ENCODE assay signal across 10 mouse cellular contexts in the genomic region with DNA sequence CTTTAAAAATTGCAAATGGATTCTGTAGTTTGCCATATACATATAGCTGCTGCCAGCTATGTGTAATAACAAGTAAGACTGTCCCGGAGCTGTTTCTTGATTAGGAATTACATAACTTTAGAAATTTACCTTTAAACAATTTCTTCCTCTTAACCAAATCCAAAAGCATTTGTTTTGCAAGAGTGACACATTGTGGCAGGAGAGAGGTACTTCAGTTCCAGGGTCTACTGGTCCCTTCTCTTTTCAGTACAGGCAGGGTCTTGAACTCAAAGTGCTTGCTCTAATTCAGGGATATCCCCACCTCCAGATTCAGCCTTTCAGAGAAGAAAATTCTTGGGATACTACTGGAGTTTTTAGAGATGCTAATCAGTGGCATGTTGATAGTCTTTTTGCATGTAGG. TPM values are rescaled to one million over a fixed set of nuclear protein-coding genes. Genes with fewer than 3 reads are reported as not detected.
A peak's percentile ranks its signal among the peaks of the same experiment; 100 is the strongest.
DNase-seq lines count a peak whose midpoint lies in the region; ATAC-seq and TF ChIP-seq lines count a peak whose summit lies in the region.
"Had no signal": no experiment of that assay in that cellular context is flagged by ENCODE, and none has a peak within 500 bp of the region (broad histone marks: within the 10 kb centered on the region; RNA-seq: fewer than 3 reads in every experiment).

No protein-coding gene starts in this region.

- no peak overlapping the region for H3K4me2 ChIP-seq in embryonic facial prominence, embryonic 11.5 days (ENCODE audit: low read depth, low read length)
- no peak overlapping the region for H3K4me2 ChIP-seq in liver, embryonic 14.5 days (ENCODE audit: low read depth)
- H3K4me2 ChIP-seq in liver, embryonic 12.5 days = no peak overlapping the region
- H3K4me2 ChIP-seq: midbrain, embryonic 12.5 days had no signal

- peak; percentile 43 for DNase-seq in embryonic facial prominence, embryonic 11.5 days (ENCODE audit: low spot score)
- no peak for DNase-seq in embryonic facial prominence, embryonic 10.5 days (ENCODE audit: low spot score)
- no peak for DNase-seq in liver, embryonic 14.5 days (ENCODE audit: low read depth in 3 of 3, low spot score in 3 of 3)
- no peak for DNase-seq in Muller cell, postnatal 12 days (ENCODE audit: inconsistent ontology term)
- DNase-seq: cerebellum, postnatal 25 days had no signal

- no peaks in the 10 kb centered on the region for H3K9me3 ChIP-seq in embryonic facial prominence, embryonic 11.5 days (replicated peaks; ENCODE audit: control insufficient read depth, low read length)
- no peaks in the 10 kb centered on the region for H3K9me3 ChIP-seq in embryonic facial prominence, embryonic 10.5 days
- no peaks in the 10 kb centered on the region for H3K9me3 ChIP-seq in liver, embryonic 14.5 days (ENCODE audit: control insufficient read depth, low read length)
- H3K9me3 ChIP-seq in liver, embryonic 12.5 days (replicated peaks) = no peaks in the 10 kb centered on the region
- H3K9me3 ChIP-seq: midbrain, embryonic 12.5 days had no signal

- H3K4me1 ChIP-seq in embryonic facial prominence, embryonic 11.5 days (ENCODE audit: control insufficient read depth, insufficient read depth, low read length) = no peaks in the 10 kb centered on the region
- no peaks in the 10 kb centered on the region for H3K4me1 ChIP-seq in embryonic facial prominence, embryonic 10.5 days
- H3K4me1 ChIP-seq in liver, embryonic 14.5 days (replicated peaks; ENCODE audit: control insufficient read depth in 2 of 2, insufficient read depth in 2 of 2, low read length in 1 of 2) = no peaks in the 10 kb centered on the region
- H3K4me1 ChIP-seq in liver, embryonic 12.5 days = no peaks in the 10 kb centered on the region
- H3K4me1 ChIP-seq: midbrain, embryonic 12.5 days had no signal

- H3K9ac ChIP-seq in embryonic facial prominence, embryonic 11.5 days (replicated peaks; ENCODE audit: low read length) = no peak overlapping the region
- no peak overlapping the region for H3K9ac ChIP-seq in liver, embryonic 14.5 days (replicated peaks)
- H3K9ac ChIP-seq in liver, embryonic 12.5 days = no peak overlapping the region
- H3K9ac ChIP-seq: midbrain, embryonic 12.5 days had no signal

- WGBS in embryonic facial prominence, embryonic 11.5 days = 100% methylated on average over 1 of the region's 1 CpGs
- WGBS in embryonic facial prominence, embryonic 10.5 days = 95% methylated on average over 1 of the region's 1 CpGs
- WGBS in liver, embryonic 14.5 days (ENCODE audit: insufficient replicate concordance) = 62% methylated on average over 1 of the region's 1 CpGs
- 79% methylated on average over 1 of the region's 1 CpGs for WGBS in liver, embryonic 12.5 days (ENCODE audit: insufficient replicate concordance)

- H3K36me3 ChIP-seq in embryonic facial prominence, embryonic 11.5 days (replicated peaks; ENCODE audit: control insufficient read depth, insufficient read depth, low read depth, low read length) = peaks cover 5% of the 10 kb centered on the region
- peaks cover 82% of the 10 kb centered on the region for H3K36me3 ChIP-seq in embryonic facial prominence, embryonic 10.5 days (replicated peaks)
- peaks cover 7% of the 10 kb centered on the region for H3K36me3 ChIP-seq in liver, embryonic 14.5 days (replicated peaks; ENCODE audit: control insufficient read depth, insufficient read depth, low read depth)
- peaks cover 56% of the 10 kb centered on the region for H3K36me3 ChIP-seq in liver, embryonic 12.5 days

- H3K27me3 ChIP-seq in embryonic facial prominence, embryonic 11.5 days (ENCODE audit: control insufficient read depth, insufficient read depth, low read length) = no peaks in the 10 kb centered on the region
- H3K27me3 ChIP-seq in embryonic facial prominence, embryonic 10.5 days (replicated peaks; ENCODE audit: low read depth, poor library complexity, severe bottlenecking) = no peaks in the 10 kb centered on the region
- H3K27me3 ChIP-seq in liver, embryonic 14.5 days (ENCODE audit: control insufficient read depth, insufficient read depth, low read length) = no peaks in the 10 kb centered on the region
- H3K27me3 ChIP-seq in liver, embryonic 12.5 days (replicated peaks) = no peaks in the 10 kb centered on the region
- H3K27me3 ChIP-seq: midbrain, embryonic 12.5 days had no signal

- no peak for ATAC-seq in embryonic facial prominence, embryonic 11.5 days (replicated peaks; ENCODE audit: insufficient number of reproducible peaks, low FRiP score, low TSS enrichment, low read depth)
- ATAC-seq in liver, embryonic 14.5 days (ENCODE audit: insufficient read depth) = no peak
- no peak for ATAC-seq in liver, embryonic 12.5 days
- ATAC-seq in activated CD4-positive, CD25-positive, alpha-beta regulatory T cell, adult 4 months = peak; percentile 78
- 0 out of 2 replicates have a peak, but pooled peaks have one; percentile 23 for ATAC-seq in neutrophil, adult 5-6 weeks (ENCODE audit: extremely low read depth, insufficient number of reproducible peaks, low FRiP score, poor library complexity, severe bottlenecking)
- ATAC-seq in monocyte, adult 5-6 weeks (replicated peaks; ENCODE audit: insufficient number of reproducible peaks, low FRiP score, low TSS enrichment, poor library complexity, severe bottlenecking) = no peak

- TF ChIP-seq EP300 in liver, embryonic 14.5 days (IDR thresholded peaks at IDR 0.05; ENCODE audit: low read depth) = no peak

- no peak overlapping the region for H3K27ac ChIP-seq in embryonic facial prominence, embryonic 11.5 days (replicated peaks; ENCODE audit: low read depth, low read length)
- H3K27ac ChIP-seq in embryonic facial prominence, embryonic 10.5 days (replicated peaks) = no peak overlapping the region
- H3K27ac ChIP-seq in liver, embryonic 14.5 days = no peak overlapping the region
- H3K27ac ChIP-seq in liver, embryonic 12.5 days = no peak overlapping the region
- H3K27ac ChIP-seq: midbrain, embryonic 12.5 days had no signal

- peak; percentile 12; the same call in 1 of the 2 replicates for TF ChIP-seq CTCF in liver, embryonic 14.5 days (IDR thresholded peaks at IDR 0.05; ENCODE audit: low read depth)

- no peak overlapping the region for H3K4me3 ChIP-seq in embryonic facial prominence, embryonic 11.5 days (ENCODE audit: low read depth, low read length)
- no peak overlapping the region for H3K4me3 ChIP-seq in embryonic facial prominence, embryonic 10.5 days
- no peak overlapping the region for H3K4me3 ChIP-seq in liver, embryonic 14.5 days (ENCODE audit: insufficient read depth in 1 of 2, low read depth in 2 of 2, low read length in 2 of 2)
- no peak overlapping the region for H3K4me3 ChIP-seq in liver, embryonic 12.5 days
- H3K4me3 ChIP-seq: midbrain, embryonic 12.5 days had no signal

RNA-seq across cellular contexts. Expression of a gene that starts 36.8 kb away (rescaled TPM):
- polyA plus RNA-seq in embryonic facial prominence, embryonic 11.5 days (2014; fragmentation: Nextera tagmentation; extraction: Ambion mirVana) = 87.7 and 97.6 TPM in 2 replicates
- 112 and 122 TPM in 2 replicates for polyA plus RNA-seq in embryonic facial prominence, embryonic 10.5 days (2016; fragmentation: Nextera tagmentation; extraction: Ambion mirVana)
- polyA plus RNA-seq in liver, embryonic 14.5 days (2012; rRNA removed) = 10.3 and 14.2 TPM in 2 replicates
- 17.6 and 18.7 TPM in 2 replicates for polyA plus RNA-seq in liver, embryonic 14.5 days (2014; fragmentation: Nextera tagmentation; extraction: Ambion mirVana)
- 33.2 and 35.3 TPM in 2 replicates for polyA plus RNA-seq in liver, embryonic 12.5 days (2016; fragmentation: Nextera tagmentation; extraction: Ambion mirVana)
- polyA plus RNA-seq in activated CD4-positive, CD25-positive, alpha-beta regulatory T cell, adult 4 months (2017; shearing (Covaris generic)) = 10 to 100 TPM; 28.3 to 33.0 TPM
- 44.0 and 49.5 TPM in 2 replicates for total RNA-seq in neutrophil, adult 5-6 weeks (2017)
- 40.4 to 63.9 TPM (median 41.7 TPM) in 3 replicates for total RNA-seq in monocyte, adult 5-6 weeks (2017)

Comparison
In these comparisons a context has a peak if more than half of its experiments do, and no peak if none do; other contexts are left out.
1. ATAC-seq: peak in activated CD4-positive, CD25-positive, alpha-beta regulatory T cell, adult 4 months (single experiment) and neutrophil, adult 5-6 weeks (single experiment); none in embryonic facial prominence, embryonic 11.5 days (single experiment), liver, embryonic 14.5 days (single experiment), liver, embryonic 12.5 days (single experiment) and monocyte, adult 5-6 weeks (single experiment).